Mouse (Mus musculus) monocyte, adult 5-6 weeks (primary cell): Measurements from ENCODE around the gene Ptdss2. TPM values are rescaled to one million over a fixed set of nuclear protein-coding genes. Genes with fewer than 3 reads are reported as not detected.

Source experiments
- ATAC-seq: fragments of 153-309, 156-312 bp; replicated peaks from 2 replicates; pipeline ENCODE4 v1.8.0; 2017; ENCODE audit warnings: mild to moderate bottlenecking; ENCODE audit not compliant: low TSS enrichment, insufficient number of reproducible peaks, severe bottlenecking, poor library complexity, low FRiP score
- total RNA-seq: library from RNA; stranded (forward); fragments of 200-1000, 200-491, 200-594 nt; gene quantifications from 3 replicates; pipeline ENCODE4 v1.2.3, GENCODE M21; 2017

Ptdss2 gene
- total RNA-seq, 1 experiment from 2014 or later = 6.9 TPM

GRCm38 (mm10) chr7:141167901-141168517, 45.8 kb downstream of the Ptdss2 start:
- no peak for ATAC-seq

- ATAC-seq = peak; percentile 65
Observed at GRCm38 (mm10) chr7:141168518-141168953, 46.4 kb downstream of the Ptdss2 start.

GRCm38 (mm10) chr7:141169300-141169699, 47.1 kb downstream of the Ptdss2 start:
- no peak for ATAC-seq

- no peak for ATAC-seq
Observed at GRCm38 (mm10) chr7:141169866-141170265, 47.7 kb downstream of the Ptdss2 start.

GRCm38 (mm10) chr7:141172116-141173006, 50.2 kb downstream of the Ptdss2 start, which contains the start of gene Rnh1:
Rnh1 (minus strand) TSS chr7:141172857.
- ATAC-seq = peak; percentile 83

- ATAC-seq = no peak
Observed at GRCm38 (mm10) chr7:141173323-141173850, 51.2 kb downstream of the Ptdss2 start.

- no peak for ATAC-seq
Observed at GRCm38 (mm10) chr7:141175068-141175467, 52.9 kb downstream of the Ptdss2 start.

- ATAC-seq = peak; percentile 70
Observed at GRCm38 (mm10) chr7:141176173-141176572, 54.0 kb downstream of the Ptdss2 start.

- no peak for ATAC-seq
Observed at GRCm38 (mm10) chr7:141188194-141188593, 66.0 kb downstream of the Ptdss2 start.

- no peak for ATAC-seq
Observed at GRCm38 (mm10) chr7:141188733-141189132, 66.6 kb downstream of the Ptdss2 start.

- ATAC-seq = no peak
Observed at GRCm38 (mm10) chr7:141190220-141190619, 68.0 kb downstream of the Ptdss2 start.

GRCm38 (mm10) chr7:141191036-141191435, 68.9 kb downstream of the Ptdss2 start:
- ATAC-seq = no peak

GRCm38 (mm10) chr7:141191796-141192685, 69.9 kb downstream of the Ptdss2 start:
- ATAC-seq = no peak

GRCm38 (mm10) chr7:141192776-141193347, 70.7 kb downstream of the Ptdss2 start:
- ATAC-seq = no peak

GRCm38 (mm10) chr7:141193348-141193856, 71.2 kb downstream of the Ptdss2 start:
- ATAC-seq = no peak

GRCm38 (mm10) chr7:141193948-141194347, 71.8 kb downstream of the Ptdss2 start, which contains the start of the genes Hras and Lrrc56:
Hras (minus strand) TSS chr7:141194005.
Lrrc56 (plus strand) TSS chr7:141194157.
- ATAC-seq = peak; percentile 87

- ATAC-seq = no peak
Observed at GRCm38 (mm10) chr7:141194409-141194808, 72.2 kb downstream of the Ptdss2 start.

GRCm38 (mm10) chr7:141194830-141195229, 72.6 kb downstream of the Ptdss2 start:
- peak; percentile 47 for ATAC-seq
